Mouse (Mus musculus) WW6 (cell line): ENCODE data around the gene Zic4.

Source experiments
- DNase-seq: peaks from one replicate; pipeline ENCODE4 v3.0.0-alpha.2; 2013; ENCODE audit warnings: low read depth, low spot score

Zic4 gene

GRCm38 (mm10) chr9:91361856-91362601, at the start of gene Zic4:
Gene Zic4, plus strand, starts transcription at chr9:91362413.
- DNase-seq = no peak

GRCm38 (mm10) chr9:91347591-91347990, 14.6 kb upstream of the Zic4 start:
- no peak for DNase-seq

- DNase-seq = no peak
These were observed 13.5 kb upstream of the Zic4 start for GRCm38 (mm10) chr9:91348746-91349145.

GRCm38 (mm10) chr9:91350211-91350791, 11.9 kb upstream of the Zic4 start:
- DNase-seq = no peak

- no peak for DNase-seq
These were observed 11.3 kb upstream of the Zic4 start for GRCm38 (mm10) chr9:91350861-91351291.

GRCm38 (mm10) chr9:91351361-91351760, 10.9 kb upstream of the Zic4 start:
- no peak for DNase-seq

- no peak for DNase-seq
These were observed 10.2 kb upstream of the Zic4 start for GRCm38 (mm10) chr9:91351961-91352411.

- DNase-seq = no peak
These were observed 9.4 kb upstream of the Zic4 start for GRCm38 (mm10) chr9:91352786-91353185.

GRCm38 (mm10) chr9:91353551-91354433, 8.4 kb upstream of the Zic4 start:
- no peak for DNase-seq

- DNase-seq = no peak
These were observed 7.6 kb upstream of the Zic4 start for GRCm38 (mm10) chr9:91354434-91355269.

- DNase-seq = no peak
These were observed 7.0 kb upstream of the Zic4 start for GRCm38 (mm10) chr9:91355270-91355589.

- DNase-seq = no peak
These were observed 6.4 kb upstream of the Zic4 start for GRCm38 (mm10) chr9:91355629-91356352.

GRCm38 (mm10) chr9:91356353-91356740, 5.9 kb upstream of the Zic4 start:
- DNase-seq = no peak

- no peak for DNase-seq
These were observed 4.9 kb upstream of the Zic4 start for GRCm38 (mm10) chr9:91357321-91357720.

GRCm38 (mm10) chr9:91358851-91359687, 3.1 kb upstream of the Zic4 start:
- no peak for DNase-seq

GRCm38 (mm10) chr9:91360151-91361032, 1.8 kb upstream of the Zic4 start:
- DNase-seq = no peak

GRCm38 (mm10) chr9:91361033-91361855, 969 bp upstream of the Zic4 start:
- no peak for DNase-seq
